In the genomic region with DNA sequence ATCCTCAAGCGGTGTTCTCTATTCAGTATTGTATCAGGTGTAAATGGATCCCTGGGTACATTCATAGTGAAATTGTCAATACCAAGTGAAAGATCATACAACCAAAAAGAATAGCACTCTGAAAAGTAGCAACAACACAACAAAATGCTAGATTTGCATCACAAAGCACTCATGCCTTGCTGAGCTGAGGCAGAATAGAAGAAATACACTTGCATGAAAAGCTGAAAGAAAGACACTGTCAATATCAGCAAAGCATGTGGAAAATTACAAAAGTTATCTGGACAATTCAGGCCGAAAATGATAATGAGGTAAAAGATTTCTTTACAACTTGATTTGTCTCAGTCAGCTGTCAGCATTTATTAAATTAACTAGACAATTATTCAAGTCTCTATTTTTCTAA, we compare ENCODE assay signal across 26 mouse cellular contexts.
A peak's percentile ranks its signal among the peaks of the same experiment; 100 is the strongest.
DNase-seq lines count a peak whose midpoint lies in the region; ATAC-seq and TF ChIP-seq lines count a peak whose summit lies in the region.
"Had no signal": no experiment of that assay in that cellular context is flagged by ENCODE, and none has a peak within 500 bp of the region (broad histone marks: within the 10 kb centered on the region; RNA-seq: fewer than 3 reads in every experiment).

No protein-coding gene starts in this region.

- H3K4me1 ChIP-seq in forebrain, embryonic 11.5 days (replicated peaks; ENCODE audit: control insufficient read depth, insufficient read depth, low read length), result no peaks in the 10 kb centered on the region
- no peaks in the 10 kb centered on the region for H3K4me1 ChIP-seq in forebrain, embryonic 15.5 days
- no peaks in the 10 kb centered on the region for H3K4me1 ChIP-seq in hindbrain, embryonic 11.5 days (replicated peaks; ENCODE audit: control insufficient read depth, insufficient read depth, low read length)
- no peaks in the 10 kb centered on the region for H3K4me1 ChIP-seq in hindbrain, postnatal 0 days (ENCODE audit: insufficient read depth, low read length)
- H3K4me1 ChIP-seq in midbrain, embryonic 14.5 days (ENCODE audit: control insufficient read depth, insufficient read depth, low read length), result no peaks in the 10 kb centered on the region
- no peaks in the 10 kb centered on the region for H3K4me1 ChIP-seq in midbrain, postnatal 0 days (ENCODE audit: insufficient read depth, low read length)
- H3K4me1 ChIP-seq: heart, embryonic 10.5 days; heart, embryonic 13.5 days; hindbrain, embryonic 12.5 days; hindbrain, embryonic 15.5 days; intestine, embryonic 15.5 days had no signal

- 0 out of 2 replicates have a peak, but pooled peaks have one; percentile 39 for ATAC-seq in forebrain, embryonic 11.5 days (replicated peaks; ENCODE audit: low FRiP score)
- ATAC-seq in forebrain, embryonic 15.5 days (replicated peaks), result no peak
- ATAC-seq in hindbrain, embryonic 11.5 days (ENCODE audit: low FRiP score), result peak; percentile 74; the same call in 1 of the 2 replicates
- no peak for ATAC-seq in hindbrain, postnatal 0 days
- ATAC-seq in midbrain, embryonic 14.5 days (ENCODE audit: low FRiP score, low TSS enrichment), result no peak
- no peak for ATAC-seq in midbrain, postnatal 0 days (ENCODE audit: low FRiP score)
- ATAC-seq: CD4-positive, CD25-positive, alpha-beta regulatory T cell, adult 4 months; forebrain, embryonic 13.5 days; intestine, embryonic 15.5 days had no signal

- H3K4me3 ChIP-seq in forebrain, embryonic 11.5 days (ENCODE audit: low read depth, low read length), result no peak overlapping the region
- H3K4me3 ChIP-seq in forebrain, embryonic 15.5 days, result no peak overlapping the region
- no peak overlapping the region for H3K4me3 ChIP-seq in hindbrain, embryonic 11.5 days (ENCODE audit: low read depth, low read length)
- H3K4me3 ChIP-seq in hindbrain, postnatal 0 days (ENCODE audit: low read length), result no peak overlapping the region
- no peak overlapping the region for H3K4me3 ChIP-seq in midbrain, embryonic 14.5 days (replicated peaks; ENCODE audit: low read depth, low read length)
- no peak overlapping the region for H3K4me3 ChIP-seq in midbrain, postnatal 0 days (ENCODE audit: low read depth, low read length)
- H3K4me3 ChIP-seq: forebrain, embryonic 13.5 days; heart, adult 2 months; heart, embryonic 10.5 days; heart, embryonic 13.5 days; hindbrain, embryonic 12.5 days; hindbrain, embryonic 15.5 days; intestine, embryonic 15.5 days had no signal

- no peak for DNase-seq in forebrain, embryonic 11.5 days (ENCODE audit: low spot score)
- DNase-seq in hindbrain, embryonic 11.5 days (ENCODE audit: low spot score), result peak; percentile 11
- DNase-seq in hindbrain, postnatal 0 days (ENCODE audit: low spot score), result no peak
- peak; percentile 12 for DNase-seq in midbrain, embryonic 14.5 days
- no peak for DNase-seq in midbrain, postnatal 0 days (ENCODE audit: low spot score)
- no peak for DNase-seq in lung, postnatal 25 days (ENCODE audit: low spot score)
- DNase-seq: adrenal gland, adult 2 months; adrenal gland, postnatal 14 days; cerebellum, adult 11-12 months; cerebellum, adult 8-10 months; cerebellum, postnatal 10 days; cerebellum, postnatal 36 days; gastrocnemius, postnatal 10 days; gastrocnemius, postnatal 36 days; heart, adult 2 months; heart, postnatal 14 days; heart, postnatal 4 days; kidney, adult 11 months had no signal

- 46% methylated on average over 2 of the region's 2 CpGs for WGBS in forebrain, embryonic 11.5 days
- 12% methylated on average over 2 of the region's 2 CpGs for WGBS in forebrain, embryonic 15.5 days
- 47% methylated on average over 2 of the region's 2 CpGs for WGBS in hindbrain, embryonic 11.5 days
- 50% methylated on average over 2 of the region's 2 CpGs for WGBS in hindbrain, postnatal 0 days
- 21% methylated on average over 2 of the region's 2 CpGs for WGBS in midbrain, embryonic 14.5 days
- WGBS in midbrain, postnatal 0 days, result 44% methylated on average over 2 of the region's 2 CpGs

- TF ChIP-seq CTCF in hindbrain, postnatal 0 days (IDR thresholded peaks at IDR 0.05; ENCODE audit: low read depth), result no peak
- TF ChIP-seq CTCF in midbrain, postnatal 0 days (IDR thresholded peaks at IDR 0.05), result no peak

- no peak overlapping the region for H3K27ac ChIP-seq in forebrain, embryonic 11.5 days (ENCODE audit: low read depth, low read length)
- H3K27ac ChIP-seq in forebrain, embryonic 15.5 days (replicated peaks), result no peak overlapping the region
- H3K27ac ChIP-seq in hindbrain, embryonic 11.5 days (ENCODE audit: low read depth, low read length), result no peak overlapping the region
- H3K27ac ChIP-seq in hindbrain, postnatal 0 days, result no peak overlapping the region
- no peak overlapping the region for H3K27ac ChIP-seq in midbrain, embryonic 14.5 days (replicated peaks; ENCODE audit: low read depth, low read length)
- no peak overlapping the region for H3K27ac ChIP-seq in midbrain, postnatal 0 days (ENCODE audit: low read depth, low read length)
- H3K27ac ChIP-seq: forebrain, embryonic 13.5 days; heart, adult 2 months; heart, embryonic 10.5 days; heart, embryonic 13.5 days; hindbrain, embryonic 12.5 days; hindbrain, embryonic 15.5 days; intestine, embryonic 15.5 days had no signal

- no peak overlapping the region for H3K9ac ChIP-seq in forebrain, embryonic 11.5 days (ENCODE audit: low read length)
- no peak overlapping the region for H3K9ac ChIP-seq in forebrain, embryonic 15.5 days (replicated peaks)
- H3K9ac ChIP-seq in hindbrain, embryonic 11.5 days (ENCODE audit: low read depth, low read length), result no peak overlapping the region
- H3K9ac ChIP-seq in hindbrain, postnatal 0 days (replicated peaks; ENCODE audit: low read length), result no peak overlapping the region
- H3K9ac ChIP-seq in midbrain, embryonic 14.5 days (replicated peaks; ENCODE audit: low read length), result no peak overlapping the region
- H3K9ac ChIP-seq in midbrain, postnatal 0 days (replicated peaks; ENCODE audit: low read length, poor library complexity, severe bottlenecking), result no peak overlapping the region
- H3K9ac ChIP-seq: forebrain, embryonic 13.5 days; heart, embryonic 13.5 days; hindbrain, embryonic 12.5 days; hindbrain, embryonic 15.5 days; intestine, embryonic 15.5 days had no signal

- H3K9me3 ChIP-seq in forebrain, embryonic 11.5 days (ENCODE audit: control insufficient read depth, low read length), result no peaks in the 10 kb centered on the region
- H3K9me3 ChIP-seq in forebrain, embryonic 15.5 days, result no peaks in the 10 kb centered on the region
- no peaks in the 10 kb centered on the region for H3K9me3 ChIP-seq in hindbrain, embryonic 11.5 days (ENCODE audit: control insufficient read depth, low read length)
- no peaks in the 10 kb centered on the region for H3K9me3 ChIP-seq in hindbrain, postnatal 0 days (ENCODE audit: low read length)
- H3K9me3 ChIP-seq in midbrain, embryonic 14.5 days (ENCODE audit: control insufficient read depth, low read length), result no peaks in the 10 kb centered on the region
- no peaks in the 10 kb centered on the region for H3K9me3 ChIP-seq in midbrain, postnatal 0 days (ENCODE audit: low read length)
- H3K9me3 ChIP-seq: forebrain, embryonic 13.5 days; heart, embryonic 10.5 days; heart, embryonic 13.5 days; hindbrain, embryonic 12.5 days; hindbrain, embryonic 15.5 days; intestine, embryonic 15.5 days had no signal

- H3K36me3 ChIP-seq in forebrain, embryonic 11.5 days (ENCODE audit: control insufficient read depth, insufficient read depth, low read length), result no peaks in the 10 kb centered on the region
- no peaks in the 10 kb centered on the region for H3K36me3 ChIP-seq in forebrain, embryonic 15.5 days
- no peaks in the 10 kb centered on the region for H3K36me3 ChIP-seq in hindbrain, embryonic 11.5 days (ENCODE audit: control insufficient read depth, insufficient read depth, low read length)
- H3K36me3 ChIP-seq in hindbrain, postnatal 0 days (ENCODE audit: insufficient read depth, low read length), result no peaks in the 10 kb centered on the region
- H3K36me3 ChIP-seq in midbrain, embryonic 14.5 days (ENCODE audit: control insufficient read depth, insufficient read depth, low read length), result no peaks in the 10 kb centered on the region
- no peaks in the 10 kb centered on the region for H3K36me3 ChIP-seq in midbrain, postnatal 0 days (ENCODE audit: insufficient read depth, low read length)
- H3K36me3 ChIP-seq: heart, embryonic 10.5 days; heart, embryonic 13.5 days; hindbrain, embryonic 12.5 days; hindbrain, embryonic 15.5 days; intestine, embryonic 15.5 days had no signal

- H3K27me3 ChIP-seq in forebrain, embryonic 11.5 days (ENCODE audit: control insufficient read depth, insufficient read depth, low read length), result no peaks in the 10 kb centered on the region
- no peaks in the 10 kb centered on the region for H3K27me3 ChIP-seq in forebrain, embryonic 15.5 days
- H3K27me3 ChIP-seq in hindbrain, embryonic 11.5 days (ENCODE audit: control insufficient read depth, insufficient read depth, low read length), result no peaks in the 10 kb centered on the region
- no peaks in the 10 kb centered on the region for H3K27me3 ChIP-seq in hindbrain, postnatal 0 days (ENCODE audit: insufficient read depth, low read length)
- H3K27me3 ChIP-seq in midbrain, embryonic 14.5 days (ENCODE audit: control insufficient read depth, insufficient read depth, low read length), result no peaks in the 10 kb centered on the region
- H3K27me3 ChIP-seq in midbrain, postnatal 0 days (ENCODE audit: insufficient read depth, low read length), result no peaks in the 10 kb centered on the region
- H3K27me3 ChIP-seq: forebrain, embryonic 13.5 days; heart, embryonic 13.5 days; hindbrain, embryonic 12.5 days; hindbrain, embryonic 15.5 days; intestine, embryonic 15.5 days had no signal

- no peak overlapping the region for H3K4me2 ChIP-seq in forebrain, embryonic 11.5 days (ENCODE audit: low read depth, low read length, severe bottlenecking)
- H3K4me2 ChIP-seq in forebrain, embryonic 15.5 days (replicated peaks), result no peak overlapping the region
- H3K4me2 ChIP-seq in hindbrain, embryonic 11.5 days (replicated peaks; ENCODE audit: low read depth, low read length), result no peak overlapping the region
- H3K4me2 ChIP-seq in hindbrain, postnatal 0 days (ENCODE audit: low read depth, low read length), result no peak overlapping the region
- H3K4me2 ChIP-seq in midbrain, embryonic 14.5 days (ENCODE audit: low read length), result no peak overlapping the region
- no peak overlapping the region for H3K4me2 ChIP-seq in midbrain, postnatal 0 days (ENCODE audit: low read depth, low read length, poor library complexity, severe bottlenecking)
- H3K4me2 ChIP-seq: forebrain, embryonic 13.5 days; heart, embryonic 13.5 days; hindbrain, embryonic 12.5 days; hindbrain, embryonic 15.5 days; intestine, embryonic 15.5 days had no signal

Comparison
In these comparisons a context has a peak if more than half of its experiments do, and no peak if none do; other contexts are left out.
1. ATAC-seq: peak in forebrain, embryonic 11.5 days (single experiment) and hindbrain, embryonic 11.5 days (single experiment); none in forebrain, embryonic 15.5 days (single experiment), hindbrain, postnatal 0 days (single experiment), midbrain, embryonic 14.5 days (single experiment) and midbrain, postnatal 0 days (single experiment).
2. DNase-seq: peak in hindbrain, embryonic 11.5 days (single experiment) and midbrain, embryonic 14.5 days (single experiment); none in forebrain, embryonic 11.5 days (single experiment), hindbrain, postnatal 0 days (single experiment), midbrain, postnatal 0 days (single experiment) and lung, postnatal 25 days (single experiment).